Mouse (Mus musculus) cortical plate, adult 2 months (tissue): Measurements from ENCODE around the gene Acvr1b.

Experiments used
- CTCF ChIP-seq: fragments of 200-500 bp; IDR thresholded peaks from 2 replicates; pipeline ENCODE4 v1.5.1; 2011; ENCODE audit warnings: mild to moderate bottlenecking, control low read depth, low read length; ENCODE audit not compliant: insufficient read depth; ENCODE audit errors: extremely low read depth
- POLR2A ChIP-seq: fragments of 200-500 bp; IDR thresholded peaks from 2 replicates; pipeline ENCODE4 v1.6.1; 2011; ENCODE audit warnings: mild to moderate bottlenecking, low read length, control low read depth; ENCODE audit not compliant: insufficient read depth; ENCODE audit errors: extremely low read depth

- TF ChIP-seq CTCF (no peak), POLR2A (no peak)
Measured at GRCm38 (mm10) chr15:101244012-101244411, 70.1 kb downstream of the Acvr1b start.
